Mouse (Mus musculus) hindbrain, embryonic 16.5 days (tissue): Measurements from ENCODE around the gene Large2. TPM values are rescaled to one million over a fixed set of nuclear protein-coding genes. Genes with fewer than 3 reads are reported as not detected.

ENCODE experiments used
- ATAC-seq: fragments of 200-750 bp; cut with Nextera tagmentation; 2 replicates; pipeline ENCODE4 v1.8.0; 2017; ENCODE audit warnings: moderate TSS enrichment, moderate library complexity
- H3K27ac ChIP-seq: fragments of 300-500 bp; sonication (generic); 2 replicates; pipeline ENCODE4 v1.5.1; 2014; ENCODE audit warnings: low read depth, mild to moderate bottlenecking, control low read depth, low read length, moderate library complexity
- H3K27me3 ChIP-seq: fragments of 300-500 bp; sonication (generic); replicated peaks from 2 replicates; pipeline ENCODE4 v1.6.1; 2014; ENCODE audit warnings: low read length; ENCODE audit not compliant: control insufficient read depth, insufficient read depth
- H3K36me3 ChIP-seq: fragments of 300-500 bp; sonication (generic); 2 replicates; pipeline ENCODE4 v1.6.1; 2014; ENCODE audit warnings: mild to moderate bottlenecking, low read length, moderate library complexity, mixed read lengths; ENCODE audit not compliant: control insufficient read depth, insufficient read depth
- H3K4me1 ChIP-seq: fragments of 300-500 bp; sonication (generic); 2 replicates; pipeline ENCODE4 v1.6.1; 2014; ENCODE audit warnings: low read depth, low read length; ENCODE audit not compliant: control insufficient read depth, insufficient read depth
- H3K4me2 ChIP-seq: fragments of 300-500 bp; sonication (generic); 2 replicates; pipeline ENCODE4 v1.6.1; 2014; ENCODE audit warnings: mild to moderate bottlenecking, low read length, control low read depth, moderate library complexity
- H3K4me3 ChIP-seq: fragments of 300-500 bp; sonication (generic); 2 replicates; pipeline ENCODE4 v1.5.1; 2014; ENCODE audit warnings: mild to moderate bottlenecking, low read length, control low read depth, moderate library complexity
- H3K9ac ChIP-seq: fragments of 300-500 bp; sonication (generic); 2 replicates; pipeline ENCODE4 v1.6.1; 2014; ENCODE audit warnings: low read depth, mild to moderate bottlenecking, control low read depth, low read length, moderate library complexity
- H3K9me3 ChIP-seq: fragments of 300-500 bp; sonication (generic); 2 replicates; pipeline ENCODE4 v1.6.1; 2014; ENCODE audit warnings: mild to moderate bottlenecking, low read length, moderate library complexity; ENCODE audit not compliant: control insufficient read depth
- WGBS: fragments of 180-500 bp; shearing (Covaris S2); extraction: QIAGEN DNeasy Blood & Tissue Kit; methylation state at CpG from one replicate; pipeline ENCODE4 v1.1.7; 2014; 5-methylcytosine and 5-hydroxymethylcytosine counted together
- microRNA-seq: library from miRNA; unstranded; fragments of <30 nt; microRNA quantifications from one replicate; pipeline ENCODE4, GENCODE M21; 2017
- polyA plus RNA-seq: library from polyadenylated mRNA; unstranded; fragments of >200 nt; fragmentation: Nextera tagmentation; extraction: Ambion mirVana; gene quantifications from 2 replicates; pipeline ENCODE4 v1.2.1, GENCODE M21; 2015

Gene Large2
- polyA plus RNA-seq, 1 experiment from 2014 or later, result 1.7 TPM

DNA sequence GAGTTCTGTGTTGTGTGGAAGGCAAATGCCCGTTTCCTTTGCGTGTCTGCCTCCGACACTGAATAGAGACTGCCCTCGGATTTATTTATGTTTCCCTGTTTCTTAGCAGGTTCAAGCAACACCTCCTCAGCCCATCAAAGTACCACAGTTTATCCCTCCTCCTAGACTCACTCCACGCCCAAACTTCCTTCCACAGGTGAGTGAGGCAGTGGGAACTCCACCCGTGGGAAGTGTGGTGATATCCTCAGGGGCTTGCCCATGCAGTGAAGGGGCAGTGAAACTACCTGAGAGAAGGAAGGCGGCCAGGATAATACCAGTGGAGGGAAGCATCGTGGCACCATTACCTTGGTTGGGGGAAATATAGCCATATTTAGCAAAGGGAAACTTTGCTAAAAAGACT is 46.5 kb downstream of the Large2 start:
- H3K4me1 ChIP-seq, result no peaks in the 10 kb centered on the region
- no peaks in the 10 kb centered on the region for H3K27me3 ChIP-seq
- H3K36me3 ChIP-seq, result peaks cover 21% of the 10 kb centered on the region
- H3K27ac ChIP-seq, result no peak overlapping the region
- no peak overlapping the region for H3K4me3 ChIP-seq
- WGBS, result 94% methylated on average over 8 of the region's 8 CpGs
- ATAC-seq, result no peak
- no peak overlapping the region for H3K9ac ChIP-seq
- H3K4me2 ChIP-seq, result no peak overlapping the region
- no peaks in the 10 kb centered on the region for H3K9me3 ChIP-seq

DNA sequence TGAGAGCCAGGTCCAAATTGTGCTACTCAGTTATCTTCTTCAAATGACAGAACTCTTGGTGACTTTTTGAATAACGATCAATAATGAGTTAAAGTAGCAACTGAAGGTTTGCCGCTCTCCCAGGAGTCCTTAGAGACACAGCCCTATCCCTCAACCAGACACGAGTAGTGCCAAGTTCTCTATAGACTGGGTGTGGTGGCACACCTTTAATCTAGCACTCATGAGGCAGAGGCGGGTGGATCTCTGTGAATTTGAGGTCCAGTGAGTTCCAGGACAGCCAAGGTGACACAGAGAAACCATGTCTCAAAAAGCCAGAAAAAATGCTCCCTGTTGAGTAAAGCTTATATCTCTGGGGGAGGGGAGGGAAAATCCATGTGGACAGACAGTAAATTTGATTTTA is 47.1 kb downstream of the Large2 start:
- no peak overlapping the region for H3K4me2 ChIP-seq
- H3K27me3 ChIP-seq, result no peaks in the 10 kb centered on the region
- no peak for ATAC-seq
- H3K9ac ChIP-seq, result no peak overlapping the region
- WGBS, result 91% methylated on average over 4 of the region's 4 CpGs
- no peak overlapping the region for H3K4me3 ChIP-seq
- no peaks in the 10 kb centered on the region for H3K4me1 ChIP-seq
- H3K27ac ChIP-seq, result no peak overlapping the region
- H3K36me3 ChIP-seq, result peaks cover 21% of the 10 kb centered on the region
- H3K9me3 ChIP-seq, result no peaks in the 10 kb centered on the region

DNA sequence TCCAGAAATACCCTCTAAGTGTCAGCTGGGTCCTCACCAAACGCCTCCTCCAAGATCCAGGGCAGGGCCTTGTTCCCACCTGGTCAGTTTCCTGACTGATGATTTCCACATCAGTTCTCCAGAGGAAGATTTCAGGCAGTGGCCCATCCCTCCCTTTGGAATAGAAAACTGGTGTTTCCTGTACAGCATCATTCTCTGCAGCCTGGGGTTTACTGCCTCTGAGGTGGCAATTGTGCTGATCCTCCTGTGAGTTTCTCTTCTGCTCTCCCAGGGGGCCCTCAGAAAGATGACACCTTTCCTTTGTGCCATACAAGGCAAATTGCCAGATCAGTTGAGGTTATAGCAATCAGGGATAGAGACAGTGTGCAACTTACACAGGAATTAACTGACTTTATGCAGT is 48.4 kb downstream of the Large2 start:
- 77% methylated on average over 1 of the region's 1 CpGs for WGBS
- no peak for ATAC-seq
- Histone ChIP-seq H3K4me2 (no peak overlapping the region), H3K36me3 (peaks cover 13% of the 10 kb centered on the region), H3K27ac (no peak overlapping the region), H3K9ac (no peak overlapping the region), H3K27me3 (no peaks in the 10 kb centered on the region), H3K4me1 (no peaks in the 10 kb centered on the region), H3K9me3 (no peaks in the 10 kb centered on the region), H3K4me3 (no peak overlapping the region)

DNA sequence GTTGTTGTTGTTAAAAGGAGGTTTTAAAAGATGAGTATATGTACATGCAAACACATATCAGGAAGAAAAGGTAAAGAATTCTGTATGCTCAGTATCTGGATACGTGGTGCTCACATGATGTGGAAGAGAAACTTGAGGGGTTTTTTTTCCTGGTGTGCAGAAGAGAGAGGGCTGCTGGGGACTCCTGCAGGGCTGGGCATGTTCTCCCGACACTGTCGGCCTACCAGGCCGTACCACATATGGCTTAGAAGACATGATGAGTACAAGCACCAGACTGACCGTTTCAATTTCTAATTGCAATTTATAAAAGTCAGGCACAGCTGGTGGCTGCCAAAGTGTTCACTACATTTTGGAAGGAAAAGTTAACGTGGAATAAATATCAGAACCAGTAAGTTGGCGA is 49.0 kb downstream of the Large2 start:
- 85% methylated on average over 7 of the region's 7 CpGs for WGBS

DNA sequence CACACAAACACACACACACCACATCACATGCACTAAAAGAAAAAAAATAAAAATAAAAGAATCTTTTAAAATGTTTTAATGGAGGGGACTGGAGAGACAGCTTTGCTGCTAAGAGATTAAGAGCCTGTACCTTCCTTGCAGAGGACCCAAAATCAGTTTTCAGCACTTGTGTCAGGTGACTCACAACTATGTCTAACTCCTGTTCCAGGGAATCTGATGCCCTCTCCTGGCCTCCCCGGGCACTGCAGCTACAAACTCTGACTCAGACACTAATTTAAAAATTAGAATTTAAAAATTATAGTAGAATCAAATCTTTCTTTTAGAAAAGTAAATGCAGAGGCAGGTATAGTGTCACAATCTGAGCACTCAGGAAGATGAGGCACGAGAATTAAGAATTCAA is 52.0 kb downstream of the Large2 start:
- Histone ChIP-seq H3K9me3 (no peaks in the 10 kb centered on the region), H3K27me3 (no peaks in the 10 kb centered on the region), H3K36me3 (peaks cover 7% of the 10 kb centered on the region), H3K27ac (no peak overlapping the region), H3K4me3 (no peak overlapping the region), H3K9ac (no peak overlapping the region), H3K4me1 (no peaks in the 10 kb centered on the region), H3K4me2 (no peak overlapping the region)
- no peak for ATAC-seq
- WGBS, result 94% methylated on average over 2 of the region's 2 CpGs

More for the DNA sequence above, 49.0 kb downstream of the Large2 start:
- Histone ChIP-seq H3K36me3 (peaks cover 13% of the 10 kb centered on the region), H3K4me1 (no peaks in the 10 kb centered on the region), H3K27ac (no peak overlapping the region), H3K27me3 (no peaks in the 10 kb centered on the region), H3K9me3 (no peaks in the 10 kb centered on the region), H3K4me3 (no peak overlapping the region), H3K4me2 (no peak overlapping the region), H3K9ac (no peak overlapping the region)
- no peak for ATAC-seq

DNA sequence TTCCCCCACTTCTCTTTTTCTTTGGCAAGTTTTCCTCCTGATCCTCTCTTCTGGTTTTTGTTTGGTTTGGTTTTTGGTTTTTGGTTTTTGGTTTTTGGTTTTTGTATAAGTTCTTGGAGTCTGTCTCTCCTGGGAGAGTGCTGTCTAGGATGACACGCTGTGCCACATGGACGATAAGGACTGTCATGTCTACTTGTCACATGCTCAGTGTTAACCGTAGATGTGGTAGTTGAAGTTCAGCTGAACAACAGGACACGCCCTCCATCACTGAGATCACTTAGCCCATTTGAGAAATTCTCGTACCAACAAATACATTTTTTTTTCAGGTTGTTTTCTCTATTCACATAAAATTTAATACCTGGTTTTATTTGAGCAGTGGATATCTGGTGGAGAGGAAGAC is 57.4 kb downstream of the Large2 start:
- Histone ChIP-seq H3K36me3 (no peaks in the 10 kb centered on the region), H3K27ac (no peak overlapping the region), H3K4me2 (no peak overlapping the region), H3K4me3 (no peak overlapping the region), H3K27me3 (no peaks in the 10 kb centered on the region), H3K4me1 (no peaks in the 10 kb centered on the region), H3K9ac (no peak overlapping the region), H3K9me3 (no peaks in the 10 kb centered on the region)
- no peak for ATAC-seq
- 85% methylated on average over 5 of the region's 5 CpGs for WGBS

DNA sequence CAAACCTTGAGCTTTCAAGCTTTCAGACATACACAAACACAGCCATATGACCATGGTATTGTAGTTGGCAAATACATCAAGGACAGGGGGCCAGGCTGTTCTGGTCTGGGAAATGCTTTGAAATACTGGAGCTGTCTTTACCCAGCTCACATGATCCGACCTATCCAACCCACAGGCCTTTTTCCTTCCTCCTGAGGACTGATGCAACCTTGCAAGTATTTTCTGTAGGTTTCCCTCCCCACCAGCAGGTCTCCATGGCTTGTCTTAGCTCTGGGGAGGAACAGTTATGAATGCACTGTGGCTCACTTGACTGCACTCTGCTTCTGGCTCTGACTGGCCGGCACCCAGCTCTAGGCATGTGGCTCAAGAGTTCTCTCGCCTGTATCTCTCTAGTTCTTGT is 58.0 kb downstream of the Large2 start:
- H3K27ac ChIP-seq, result no peak overlapping the region
- no peaks in the 10 kb centered on the region for H3K36me3 ChIP-seq
- no peak overlapping the region for H3K4me3 ChIP-seq
- H3K27me3 ChIP-seq, result no peaks in the 10 kb centered on the region
- no peaks in the 10 kb centered on the region for H3K9me3 ChIP-seq
- no peak overlapping the region for H3K4me2 ChIP-seq
- no peak for ATAC-seq
- 80% methylated on average over 3 of the region's 3 CpGs for WGBS
- no peak overlapping the region for H3K9ac ChIP-seq
- H3K4me1 ChIP-seq, result no peaks in the 10 kb centered on the region

Small RNA genes lying within 50 kb of the gene (microRNA-seq; reads per million reads assigned to microRNA genes)
- 1.0 reads per million for gene Mir7000

Other genes with a start within 250 kb of the Large2 start
- 43.5 and 45.6 TPM in 2 replicates for gene Pex16, start 193 bp downstream of the Large2 start, polyA plus RNA-seq
- gene 1700029I15Rik, start 7.7 kb upstream of the Large2 start, polyA plus RNA-seq, result 5.8 and 7.7 TPM in 2 replicates
- gene Mapk8ip1, start 26.4 kb upstream of the Large2 start, polyA plus RNA-seq, result 112 and 130 TPM in 2 replicates
- 51.4 and 53.2 TPM in 2 replicates for gene Cry2, start 59.2 kb upstream of the Large2 start, polyA plus RNA-seq
- 18.9 and 20.7 TPM in 2 replicates for gene Slc35c1, start 85.7 kb upstream of the Large2 start, polyA plus RNA-seq
- gene Chst1, start 224.8 kb upstream of the Large2 start, polyA plus RNA-seq, result 31.9 and 33.2 TPM in 2 replicates